Mouse (Mus musculus) G1E (cell line): ENCODE data around the gene Olfr521.

Source experiments
- CTCF ChIP-seq: IDR thresholded peaks from 2 replicates; pipeline ENCODE4 v1.5.1; 2012; ENCODE audit warnings: low read depth, low read length, inconsistent platforms, mixed read lengths
- GATA2 ChIP-seq: IDR thresholded peaks from 2 replicates; pipeline ENCODE4 v1.6.1; 2012; ENCODE audit warnings: low read depth, low read length, inconsistent platforms, borderline replicate concordance
- TAL1 ChIP-seq: conservative IDR thresholded peaks from 2 replicates; pipeline ENCODE4 v1.6.1; 2012; ENCODE audit warnings: low read depth, low read length, inconsistent platforms, mixed read lengths

DNA sequence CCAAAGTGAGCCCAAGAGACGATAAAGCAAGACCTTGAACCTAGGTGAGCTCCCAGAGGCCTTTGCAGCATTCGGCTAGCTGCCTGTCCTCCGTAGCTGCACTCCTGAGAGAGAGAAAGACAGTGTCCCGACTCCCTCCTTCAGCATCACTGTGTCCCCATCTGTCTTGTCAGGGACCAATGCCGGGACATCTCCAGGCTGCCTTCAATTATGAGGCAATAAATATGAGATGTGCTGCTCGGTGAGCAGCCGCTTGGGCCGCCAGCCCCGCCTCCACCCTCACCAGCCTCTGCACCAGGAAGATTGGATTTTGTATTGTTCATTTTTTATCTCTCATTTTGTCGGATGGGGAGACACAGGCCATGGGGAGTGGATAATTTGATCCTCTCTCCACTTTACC lies 27.5 kb downstream of the Olfr521 start:
- TF ChIP-seq CTCF (no peak), GATA2 (no peak), TAL1 (no peak)
